Mouse (Mus musculus): ENCODE measurements at regions not wholly inside any gene's neighbourhood (a gene's known extent, or its start where the extent isn't known, plus 50 kb on each side); places are given as distances from the start of the nearest gene placed in this dataset.
A peak's percentile ranks its signal among the peaks of the same experiment; 100 is the strongest.

GRCm38 (mm10) chr8:79587258-79587657 is 52.2 kb upstream of the Otud4 start:
- DNase-seq (ENCODE audit: low spot score in 2 of 2), result no peak

DNA sequence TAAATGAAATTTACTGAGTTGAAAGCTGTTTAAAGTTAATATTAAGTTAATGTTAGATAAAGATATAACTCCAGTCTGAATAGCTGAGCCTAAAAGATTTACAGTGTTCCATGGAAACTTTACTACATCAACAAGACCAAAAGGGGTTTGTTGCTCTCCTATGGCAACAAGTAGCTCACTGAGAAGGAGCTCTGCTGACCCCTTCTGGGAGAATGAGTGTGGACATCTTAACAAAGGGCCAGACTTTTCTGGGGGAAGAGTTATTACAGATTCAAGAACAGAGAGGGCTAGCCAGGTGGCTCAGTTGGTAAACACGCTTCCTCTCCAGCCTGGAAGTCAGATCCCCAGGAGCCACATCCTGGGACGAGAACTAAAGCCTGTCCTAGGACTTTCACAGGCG is 54.5 kb upstream of the Otud4 start:
- DNase-seq (ENCODE audit: low spot score in 2 of 2), result peak; percentile 23 to 46

DNA sequence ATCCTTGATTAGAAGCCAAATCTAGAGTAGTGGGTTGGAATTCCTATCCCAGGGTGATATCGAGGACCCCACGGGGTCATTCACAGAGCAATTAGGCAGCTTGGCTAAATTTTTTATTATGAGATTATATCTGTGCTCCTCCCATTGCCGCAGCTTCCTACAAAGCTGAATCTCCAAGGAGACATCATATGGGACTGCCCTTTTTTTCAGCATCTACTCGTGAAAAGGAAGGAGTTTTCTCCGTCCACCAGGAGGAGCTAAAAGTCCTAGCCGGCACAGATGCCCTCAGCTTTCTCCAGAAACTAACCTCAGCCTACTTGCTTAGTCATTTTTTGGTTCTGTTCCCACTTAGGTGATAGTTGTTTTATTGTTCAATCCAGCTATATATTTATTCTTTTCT is 56.1 kb upstream of the Otud4 start:
- no peak for DNase-seq (ENCODE audit: low spot score in 2 of 2)

GRCm38 (mm10) chr8:79582195-79582594 is 57.2 kb upstream of the Otud4 start:
- no peak for DNase-seq (ENCODE audit: low spot score in 2 of 2)

DNA sequence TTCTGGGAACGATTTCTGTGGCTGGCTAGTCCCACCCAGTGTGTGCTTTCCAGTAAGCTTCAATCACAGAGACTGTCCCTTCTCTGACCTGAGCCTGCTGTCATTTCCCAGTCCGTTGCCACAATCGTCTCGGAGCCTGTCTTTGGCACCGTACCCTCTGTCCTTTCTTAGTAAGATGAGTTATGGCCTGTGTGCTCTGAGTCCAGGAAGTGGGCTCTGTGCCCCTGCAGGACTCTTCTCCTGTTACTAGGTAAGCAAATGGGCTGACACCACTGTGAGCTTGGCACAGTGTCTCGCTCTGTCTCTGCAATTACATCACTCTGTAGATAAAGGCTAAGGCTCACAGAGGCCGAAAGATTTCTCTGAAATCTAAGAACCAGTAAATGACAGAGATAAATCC is 63.3 kb upstream of the Otud4 start:
- no peak for DNase-seq (ENCODE audit: low spot score in 2 of 2)

- DNase-seq (ENCODE audit: low spot score in 2 of 2), result no peak
Observed at GRCm38 (mm10) chr8:79575175-79575734, 64.2 kb upstream of the Otud4 start.

DNA sequence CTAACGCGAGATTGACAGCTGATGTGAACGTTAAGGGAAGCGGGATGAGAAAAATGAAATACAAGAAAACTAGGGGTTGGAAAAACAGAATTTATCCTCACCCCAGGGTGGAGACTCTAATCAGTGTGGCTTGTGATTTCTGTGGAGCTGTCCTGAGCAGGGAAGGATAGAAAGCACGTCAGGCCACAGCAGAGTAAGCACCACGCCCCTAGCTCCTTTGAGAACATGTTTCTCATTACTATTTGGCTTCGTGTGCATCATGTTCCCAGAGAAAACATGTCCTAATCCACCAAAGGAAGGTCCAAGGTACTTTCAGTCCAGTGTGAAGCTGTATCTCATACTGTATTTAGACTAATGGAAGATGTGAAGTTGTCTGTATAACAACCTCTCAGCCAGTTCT is 65.9 kb upstream of the Otud4 start:
- no peak for DNase-seq (ENCODE audit: low spot score in 2 of 2)

DNA sequence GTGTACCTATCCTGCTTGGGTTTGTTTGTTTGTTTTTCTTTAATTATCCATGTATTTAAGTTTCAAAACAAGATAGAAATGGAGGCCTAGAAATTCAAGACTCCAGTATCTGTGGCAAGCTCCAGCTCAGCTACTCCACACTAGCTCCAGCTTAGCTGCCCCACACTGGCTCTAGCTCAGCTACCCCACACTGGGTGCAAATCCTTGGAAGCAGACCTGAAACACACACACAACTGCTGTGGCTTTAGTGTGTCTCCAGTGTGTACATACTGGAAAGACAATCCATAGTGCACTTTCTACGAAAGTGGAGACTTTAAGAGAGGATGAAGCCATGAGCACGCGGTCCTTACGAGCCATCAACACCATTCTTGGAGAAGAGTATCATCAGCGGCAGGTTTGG is 66.9 kb upstream of the Otud4 start:
- no peak for DNase-seq (ENCODE audit: low spot score in 2 of 2)

- DNase-seq (ENCODE audit: low spot score in 2 of 2), result no peak
Observed at GRCm38 (mm10) chr8:79563101-79563500, 76.3 kb upstream of the Otud4 start.

GRCm38 (mm10) chr8:79562669-79563068 is 76.7 kb upstream of the Otud4 start:
- DNase-seq (ENCODE audit: low spot score in 2 of 2), result peak in 1 of 2 experiments; percentile 27

DNA sequence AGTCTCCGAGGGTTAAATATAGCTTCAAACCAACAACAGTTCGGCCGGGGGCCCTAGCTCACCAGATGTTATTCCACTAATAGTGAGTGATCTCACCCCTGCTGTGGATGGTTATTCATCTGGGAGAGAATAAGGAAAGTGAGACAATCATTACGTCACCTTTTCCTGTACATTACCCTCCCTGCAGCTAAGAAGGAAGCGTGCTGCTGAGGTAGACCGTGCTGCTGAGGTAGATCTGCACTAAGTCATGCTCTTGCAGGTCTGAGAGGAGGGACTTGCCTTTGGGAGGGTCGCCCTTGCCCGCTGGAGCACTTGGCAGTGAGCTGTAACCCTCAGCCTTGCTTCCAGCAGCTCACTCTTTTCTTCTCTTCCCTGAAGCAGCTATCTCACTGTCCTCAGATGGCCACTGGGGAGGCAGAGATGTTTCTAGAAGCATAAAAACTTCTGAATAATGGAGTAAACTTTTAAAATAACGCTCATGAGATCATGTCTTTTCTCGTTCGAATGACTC is 77.3 kb upstream of the Otud4 start:
- DNase-seq (ENCODE audit: low spot score in 2 of 2), result peak; percentile 69 to 76

DNA sequence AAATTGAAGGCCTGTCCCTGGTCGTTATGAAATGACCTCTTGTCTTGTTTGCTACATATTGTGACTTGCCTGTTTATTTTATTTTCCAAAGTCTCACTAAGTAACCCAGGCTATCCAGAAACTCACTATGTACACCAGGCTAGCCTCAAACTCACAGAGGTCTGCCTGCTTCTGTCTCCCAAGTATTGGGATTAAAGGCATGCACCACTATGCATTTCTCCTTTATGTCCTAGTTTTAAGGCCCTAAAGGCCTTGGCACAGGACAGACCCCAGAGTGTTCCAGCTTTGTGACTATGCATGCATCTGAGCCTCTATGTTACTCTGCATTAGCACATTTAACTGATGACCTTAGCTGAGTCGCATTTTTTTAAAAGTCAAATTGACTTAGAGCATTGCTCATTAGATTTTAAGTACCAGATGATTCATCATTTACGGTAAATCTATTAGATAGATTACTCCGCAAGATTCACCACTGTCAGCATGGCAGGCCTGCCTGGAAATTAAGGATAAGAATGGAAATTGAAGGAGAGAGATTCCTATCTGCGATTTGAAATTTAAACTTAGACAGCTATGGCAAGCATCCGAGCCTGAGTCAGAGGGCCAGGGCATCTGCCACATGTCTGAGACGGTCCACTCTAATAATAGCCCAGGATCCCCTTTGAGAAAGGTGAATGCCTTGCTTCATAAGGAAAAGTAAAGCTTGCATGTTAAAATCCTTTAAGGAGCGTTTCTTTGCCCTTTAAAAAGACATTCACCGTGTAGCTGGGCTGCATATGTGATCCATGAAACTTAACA is 78.0 kb upstream of the Otud4 start:
- DNase-seq (ENCODE audit: low spot score in 2 of 2), result no peak

- no peak for DNase-seq (ENCODE audit: low spot score in 2 of 2)
Observed at GRCm38 (mm10) chr8:79559516-79559915, 79.9 kb upstream of the Otud4 start.

DNA sequence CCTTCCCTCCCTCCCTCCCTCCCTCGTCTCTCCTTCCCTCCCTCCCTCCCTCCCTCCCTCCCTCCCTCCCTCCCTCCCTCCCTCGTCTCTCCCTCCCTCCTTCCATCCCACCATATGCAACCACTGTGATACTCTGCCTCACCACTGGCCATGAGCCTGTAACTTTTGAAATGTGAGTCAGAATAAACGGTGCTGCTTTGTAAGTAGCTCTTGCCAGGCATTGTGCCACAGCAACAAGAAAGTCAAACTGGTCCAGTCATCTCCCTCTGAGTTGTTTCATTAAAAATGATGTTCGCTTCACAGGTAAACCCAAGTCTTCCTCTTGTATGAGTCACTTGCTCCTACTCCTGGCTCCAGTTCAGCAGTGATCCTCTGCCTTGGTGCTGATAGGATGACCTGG is 85.1 kb upstream of the Otud4 start:
- DNase-seq (ENCODE audit: low spot score in 2 of 2), result no peak

- DNase-seq (ENCODE audit: low spot score in 2 of 2), result no peak
Observed at GRCm38 (mm10) chr8:79550151-79550550, 89.3 kb upstream of the Otud4 start.

GRCm38 (mm10) chr8:79548156-79548555 is 91.3 kb upstream of the Otud4 start:
- no peak for DNase-seq (ENCODE audit: low spot score in 2 of 2)

- no peak for DNase-seq (ENCODE audit: low spot score in 2 of 2)
Observed at GRCm38 (mm10) chr8:79545866-79546373, 93.5 kb upstream of the Otud4 start.

- no peak for DNase-seq (ENCODE audit: low spot score in 2 of 2)
Observed at GRCm38 (mm10) chr8:79542461-79542860, 97.0 kb upstream of the Otud4 start.

DNA sequence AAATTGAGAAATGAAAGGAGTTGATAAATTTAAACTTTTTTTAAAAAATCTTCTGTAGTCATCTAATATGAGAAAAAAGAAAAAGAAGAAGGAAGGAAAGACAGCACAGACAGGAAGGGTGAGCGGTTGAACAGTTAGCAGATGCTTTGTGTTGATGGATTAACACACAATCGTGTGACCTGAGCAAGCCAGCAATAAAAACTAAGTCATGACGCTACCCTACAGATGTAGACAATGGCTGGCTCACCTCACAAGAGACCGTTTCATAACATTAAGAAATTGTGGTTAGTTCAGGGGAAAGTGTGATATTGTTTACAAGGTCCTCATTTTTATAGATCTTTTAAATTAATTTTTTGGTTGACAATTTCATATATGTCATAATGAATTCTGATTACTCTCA is 99.4 kb upstream of the Otud4 start:
- no peak for DNase-seq (ENCODE audit: low spot score in 2 of 2)

DNA sequence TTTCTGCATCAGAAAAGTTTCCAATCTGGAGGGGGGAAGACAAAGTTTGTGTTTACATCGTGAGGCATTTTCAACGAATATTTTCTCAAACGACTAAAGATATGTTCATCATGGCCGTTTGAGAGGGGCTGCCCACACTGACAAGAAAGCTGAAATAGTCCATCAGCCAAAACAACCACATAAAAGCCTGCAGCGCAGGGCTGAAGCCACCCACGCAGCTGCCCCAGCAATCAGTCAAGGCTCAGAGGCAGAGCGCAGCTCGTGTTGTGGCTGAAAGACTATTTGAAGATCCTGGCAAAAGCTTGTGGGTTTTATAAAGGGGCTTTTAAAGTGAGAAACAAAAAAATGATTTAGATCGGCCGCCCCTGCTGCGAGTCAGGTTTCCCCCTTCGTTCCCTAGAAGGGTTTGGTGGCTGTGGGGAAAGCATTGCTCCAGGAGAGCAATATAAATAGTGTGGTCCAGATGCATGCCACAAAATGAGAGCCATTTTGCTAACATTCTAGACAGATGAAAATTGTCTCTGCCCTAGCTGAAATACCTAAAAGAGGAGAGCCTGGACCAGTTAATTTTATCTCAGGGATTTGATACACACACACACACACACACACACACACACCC is 105.0 kb upstream of the Otud4 start:
- no peak for DNase-seq (ENCODE audit: low spot score in 2 of 2)

GRCm38 (mm10) chr8:79529556-79529955 is 109.9 kb upstream of the Otud4 start:
- DNase-seq (ENCODE audit: low spot score in 2 of 2), result no peak

DNA sequence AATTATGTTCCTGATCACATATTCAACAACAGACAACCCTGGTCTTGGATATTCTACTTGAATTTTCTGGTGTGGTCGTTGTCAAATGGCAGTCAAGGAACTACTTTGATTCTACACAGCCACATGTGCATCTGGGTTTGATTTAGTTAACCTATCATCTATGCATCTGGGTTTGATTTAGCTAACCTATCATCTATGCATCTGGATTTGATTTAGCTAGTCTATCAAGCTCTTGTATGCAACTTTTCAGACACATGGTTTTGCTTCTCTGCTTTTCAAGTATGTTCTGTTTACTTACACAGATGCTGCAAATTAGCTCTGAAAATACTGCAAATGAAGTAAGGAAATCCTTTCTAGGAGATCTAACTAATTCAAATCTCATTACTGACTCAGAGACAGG is 117.4 kb upstream of the Otud4 start:
- DNase-seq (ENCODE audit: low spot score in 2 of 2), result no peak

GRCm38 (mm10) chr8:79518966-79519365 is 119.6 kb upstream of the Smad1 start:
- no peak for DNase-seq (ENCODE audit: low spot score in 2 of 2)
